Mouse (Mus musculus) layer of hippocampus, postnatal 10 days (tissue): Measurements from ENCODE around the gene Ugt1a6b. TPM values are rescaled to one million over a fixed set of nuclear protein-coding genes. Genes with fewer than 3 reads are reported as not detected.

Source experiments
- DNase-seq, 2 experiments: peaks; one replicate each; pipeline ENCODE4 v3.0.0; 2021; ENCODE audit warnings: low spot score in 2 of 2
- total RNA-seq, 2 experiments: library from RNA; stranded (reverse); gene quantifications; 2 replicates each; pipeline ENCODE4 v1.2.3; 2021

Gene Ugt1a6b
- total RNA-seq, 2 experiments from 2014 or later = 0.42 TPM; not detected in 1

DNA sequence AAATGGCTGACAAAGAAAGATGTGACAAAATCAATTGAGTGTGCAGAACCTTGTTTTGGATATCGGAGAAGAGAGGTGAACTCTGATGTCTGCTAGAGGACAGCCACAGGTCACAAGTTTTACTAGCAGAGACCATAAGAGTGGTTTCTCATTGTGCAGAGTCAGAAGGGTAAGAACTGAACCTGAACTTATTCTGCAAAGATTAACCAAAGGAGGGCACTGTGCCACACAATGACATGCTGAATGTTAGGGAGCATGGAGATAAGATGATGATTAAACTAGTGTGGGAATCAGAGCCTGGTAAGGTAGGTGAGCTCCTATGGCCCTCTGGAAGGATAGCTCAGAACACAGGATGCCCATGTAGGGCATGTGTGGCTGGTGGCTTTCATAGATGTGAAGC, 92.6 kb downstream of the Ugt1a6b start:
- no peak for DNase-seq

DNA sequence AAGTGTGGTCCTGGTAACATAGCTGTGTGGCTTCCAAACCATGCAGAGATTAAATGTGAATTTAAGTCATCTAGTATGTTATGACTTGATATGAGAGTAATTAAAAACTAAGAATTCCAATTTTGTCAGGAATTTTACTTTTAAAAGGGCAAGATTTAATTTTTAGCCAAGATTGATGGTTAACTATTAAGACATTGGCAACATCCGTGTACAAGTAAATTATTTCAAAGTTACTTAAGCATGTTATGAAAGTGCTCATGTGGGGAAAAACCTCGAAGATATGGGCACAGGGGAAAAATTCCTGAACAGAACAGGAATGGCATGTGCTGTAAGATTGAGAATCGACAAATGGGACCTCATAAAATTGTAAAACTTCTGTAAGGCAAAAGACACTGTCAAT, 94.4 kb downstream of the Ugt1a6b start:
- no peak for DNase-seq

DNA sequence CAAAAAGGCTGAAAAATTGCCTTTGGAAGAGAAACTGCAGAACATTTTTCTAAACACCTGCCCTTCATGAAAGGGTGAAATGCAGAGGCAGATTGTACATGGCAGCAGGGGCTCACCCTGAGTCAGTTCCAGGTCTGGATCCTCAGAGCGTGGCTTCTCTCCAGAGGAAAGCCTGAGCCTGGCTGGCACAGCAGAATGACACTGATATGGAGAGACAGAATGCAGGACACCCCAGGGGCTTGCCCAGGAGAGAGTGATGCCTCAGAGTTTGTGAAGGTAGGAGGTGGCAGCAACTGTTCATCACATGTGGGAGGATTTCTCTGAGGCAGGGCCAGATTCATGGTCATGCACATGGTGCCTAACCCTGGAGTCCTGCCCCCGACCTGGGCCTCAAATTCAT, 96.9 kb downstream of the Ugt1a6b start:
- peak; percentile 47 to 49 for DNase-seq

DNA sequence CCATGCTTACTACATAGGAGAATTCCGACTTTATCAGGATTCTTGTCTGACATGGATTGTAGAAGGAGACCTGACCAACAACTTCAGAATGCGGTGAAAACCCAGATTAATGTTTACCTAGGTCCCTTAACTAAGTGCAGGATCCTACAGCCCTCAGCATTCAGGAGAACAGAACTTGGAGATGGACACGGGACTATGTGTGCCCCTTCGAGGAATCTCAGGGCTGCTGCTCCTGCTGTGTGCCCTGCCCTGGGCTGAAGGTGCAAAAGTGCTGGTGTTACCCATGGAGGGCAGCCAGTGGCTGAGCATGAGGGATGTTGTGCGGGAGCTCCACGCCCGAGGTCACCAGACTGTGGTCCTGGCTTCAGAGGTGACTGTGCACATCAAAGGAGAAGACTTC, 97.4 kb downstream of the Ugt1a6b start, which contains the start of gene Ugt1a2:
Gene Ugt1a2, plus strand, starts transcription at position 146 of the 400 bp plus-strand sequence.
- no peak for DNase-seq

DNA sequence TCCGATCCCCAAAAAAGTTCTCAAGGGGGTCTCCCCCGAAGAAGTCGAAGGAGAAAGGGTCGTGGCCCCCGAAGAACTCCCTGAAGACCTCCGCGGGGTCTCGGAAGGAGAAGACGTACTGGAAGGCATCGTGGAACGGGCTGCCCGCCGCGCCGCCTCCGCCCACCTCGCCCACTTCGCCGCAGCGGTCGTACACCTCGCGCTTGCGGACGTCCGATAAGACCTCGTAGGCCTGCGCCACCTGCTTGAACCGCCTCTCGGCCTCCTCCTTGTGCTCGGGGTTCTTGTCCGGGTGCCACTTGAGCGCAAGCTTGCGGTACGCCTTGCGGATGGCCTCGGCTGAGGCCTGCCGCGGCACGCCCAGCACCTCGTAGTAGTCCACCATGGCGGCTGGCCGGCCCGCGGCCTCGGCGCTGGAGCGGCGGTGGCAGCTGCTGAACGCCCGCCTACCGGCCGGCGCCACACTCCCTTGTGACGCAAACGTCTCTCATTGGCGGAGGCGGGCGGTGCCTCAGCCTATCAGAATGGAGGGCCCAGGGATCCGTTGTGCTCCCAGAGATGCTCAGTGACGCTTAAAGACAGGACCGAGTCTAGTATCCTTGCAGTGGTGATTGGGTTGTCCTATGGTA, 102.4 kb downstream of the Ugt1a6b start, which contains the start of gene Dnajb3:
Gene Dnajb3, minus strand, starts transcription at position 489 of the 629 bp plus-strand sequence.
- DNase-seq = peak; percentile 74 to 81

DNA sequence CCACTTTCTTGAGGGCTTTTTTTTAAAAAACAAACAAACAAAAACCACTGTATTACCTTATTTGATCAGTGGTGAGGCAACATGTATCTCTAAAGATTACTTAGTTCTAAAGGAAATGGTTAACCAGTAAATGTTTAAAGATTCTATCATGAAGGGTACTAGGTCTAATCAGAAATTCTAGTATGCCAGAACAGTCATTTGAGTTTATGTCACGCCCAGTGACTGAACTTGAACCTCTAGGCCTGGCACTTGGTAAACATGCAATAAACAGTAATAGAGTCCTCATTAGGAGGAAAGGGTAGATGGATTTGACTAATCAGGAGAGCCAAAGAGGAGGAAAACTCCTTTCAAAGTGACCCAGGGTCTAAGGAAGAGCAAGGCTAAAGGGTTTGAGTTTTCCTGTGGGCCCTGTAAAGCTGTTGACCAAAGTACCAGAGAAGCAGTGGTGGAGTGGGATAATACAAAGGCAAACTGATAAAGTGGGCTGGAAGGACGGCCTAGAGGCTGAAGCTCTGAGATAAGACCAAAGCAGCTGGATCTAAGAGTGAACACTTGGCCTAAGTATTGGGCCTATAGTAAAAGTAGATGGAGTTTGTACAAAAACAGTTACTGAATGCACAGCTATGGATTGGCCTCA, 103.9 kb downstream of the Ugt1a6b start:
- no peak for DNase-seq

DNA sequence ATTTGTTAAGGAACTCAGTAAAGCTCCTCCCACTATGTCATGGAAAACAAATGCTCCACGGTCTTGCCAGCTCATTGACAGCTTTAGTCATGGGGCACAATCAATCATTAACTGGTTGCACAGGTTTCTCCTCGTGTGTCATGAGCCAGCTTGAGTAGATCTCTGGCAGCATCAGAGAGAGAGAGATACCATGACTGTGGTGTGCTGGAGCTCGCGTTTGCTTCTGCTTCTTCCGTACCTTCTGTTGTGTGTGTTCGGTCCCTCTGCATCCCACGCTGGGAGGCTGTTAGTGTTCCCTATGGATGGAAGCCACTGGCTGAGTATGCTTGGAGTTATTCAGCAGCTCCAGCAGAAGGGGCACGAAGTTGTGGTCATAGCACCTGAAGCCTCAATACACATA, 108.8 kb downstream of the Ugt1a6b start, which contains the start of gene Ugt1a1:
Gene Ugt1a1, plus strand, starts transcription at position 148 of the 400 bp plus-strand sequence.
- peak in 1 of 2 experiments; percentile 17 for DNase-seq

DNA sequence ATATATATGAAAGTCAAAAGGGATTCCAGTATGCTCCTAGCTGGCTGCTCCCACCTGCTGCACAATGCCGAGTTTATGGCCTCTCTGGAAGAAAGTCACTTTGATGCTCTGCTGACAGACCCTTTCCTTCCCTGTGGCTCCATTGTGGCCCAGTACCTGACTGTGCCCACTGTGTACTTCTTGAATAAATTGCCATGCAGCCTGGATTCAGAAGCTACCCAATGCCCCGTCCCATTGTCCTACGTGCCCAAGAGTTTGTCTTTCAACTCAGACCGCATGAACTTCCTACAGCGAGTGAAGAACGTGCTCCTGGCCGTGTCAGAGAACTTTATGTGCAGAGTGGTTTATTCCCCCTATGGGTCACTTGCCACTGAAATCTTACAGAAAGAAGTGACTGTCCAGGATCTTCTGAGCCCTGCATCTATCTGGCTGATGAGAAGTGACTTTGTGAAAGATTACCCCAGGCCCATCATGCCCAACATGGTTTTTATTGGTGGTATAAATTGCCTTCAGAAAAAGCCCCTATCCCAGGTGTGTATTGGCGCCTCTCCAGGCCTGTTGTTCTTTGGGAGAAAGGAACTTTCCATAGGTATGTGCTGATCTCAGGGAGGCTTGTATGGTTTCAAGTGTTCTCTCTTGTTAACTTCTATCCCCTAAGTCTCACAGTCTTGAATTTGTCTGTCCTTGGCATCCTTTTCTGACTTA, 109.4 kb downstream of the Ugt1a6b start:
- no peak for DNase-seq

DNA sequence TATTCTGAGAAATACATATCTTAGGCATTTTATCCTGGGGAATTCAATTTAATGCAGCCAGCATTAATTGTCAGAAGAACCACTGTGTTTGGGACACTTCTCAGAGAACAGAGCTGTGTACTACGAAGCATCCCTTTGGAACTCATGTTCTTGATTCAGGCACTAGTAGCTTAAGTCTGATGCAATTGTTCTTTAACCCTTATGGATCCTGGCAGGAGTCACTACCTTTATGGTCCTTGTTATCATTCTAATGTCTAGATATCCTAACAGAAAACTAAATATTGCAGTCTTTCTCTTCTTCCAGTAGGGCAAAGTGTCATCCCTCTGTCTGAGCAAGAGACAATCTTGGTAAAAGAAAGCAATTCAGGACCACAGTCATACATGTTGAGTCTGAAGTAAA, 110.0 kb downstream of the Ugt1a6b start:
- no peak for DNase-seq

DNA sequence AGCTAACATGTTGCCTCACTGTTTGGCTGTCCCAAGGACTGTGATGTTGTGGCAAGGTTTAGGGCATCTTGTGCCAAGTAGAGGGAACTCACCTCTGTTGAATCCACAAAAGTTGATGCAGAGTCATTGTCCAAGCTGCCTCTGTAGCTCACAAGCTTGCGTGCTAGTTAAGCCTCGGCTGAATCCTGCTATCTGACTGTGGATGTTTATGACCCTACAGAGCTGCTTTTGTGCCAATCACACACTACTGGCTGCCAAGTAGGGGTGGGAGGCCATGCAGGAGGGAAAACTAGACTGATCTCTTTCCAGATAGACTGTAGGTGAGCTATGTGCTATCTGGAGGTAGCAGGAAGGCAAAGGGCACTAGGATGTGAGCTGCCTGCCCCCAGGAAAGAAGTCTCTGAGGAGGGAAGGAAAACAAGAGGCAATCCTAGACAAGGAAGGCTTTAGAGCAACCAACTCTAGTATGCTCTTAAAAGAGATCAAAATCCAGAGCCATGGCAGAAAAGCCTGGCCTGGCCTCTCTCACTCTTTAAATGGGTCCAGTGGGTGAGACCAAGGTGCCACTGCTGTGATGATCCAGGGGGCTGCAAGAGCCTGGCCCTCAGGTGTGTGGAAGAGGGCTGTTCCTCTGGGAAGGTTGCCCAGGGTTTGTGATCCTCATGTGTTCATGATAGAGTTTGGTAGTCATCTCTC, 110.9 kb downstream of the Ugt1a6b start:
- DNase-seq = no peak

DNA sequence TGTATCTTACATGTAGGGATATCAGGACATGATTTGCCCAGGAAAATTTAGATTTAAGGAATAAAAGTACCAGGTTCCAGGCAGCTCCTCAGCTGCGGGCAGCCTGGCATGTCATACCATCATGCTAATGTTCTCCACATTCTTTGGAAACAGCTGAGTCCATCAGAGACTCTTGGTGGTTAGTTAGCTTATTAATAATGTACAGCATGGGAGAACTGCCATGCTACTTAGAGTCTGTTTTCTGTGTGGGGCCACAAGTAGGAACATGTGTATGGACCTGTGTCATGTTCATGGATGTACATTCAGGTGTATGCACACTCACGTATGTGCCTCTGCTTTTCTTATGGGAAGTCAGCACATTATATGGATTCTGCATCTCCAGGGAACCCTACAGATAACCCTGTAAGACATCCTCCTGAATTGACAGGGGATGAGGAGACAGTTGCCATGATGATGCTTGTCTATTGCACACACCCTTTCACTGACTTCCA, 111.5 kb downstream of the Ugt1a6b start:
- no peak for DNase-seq

DNA sequence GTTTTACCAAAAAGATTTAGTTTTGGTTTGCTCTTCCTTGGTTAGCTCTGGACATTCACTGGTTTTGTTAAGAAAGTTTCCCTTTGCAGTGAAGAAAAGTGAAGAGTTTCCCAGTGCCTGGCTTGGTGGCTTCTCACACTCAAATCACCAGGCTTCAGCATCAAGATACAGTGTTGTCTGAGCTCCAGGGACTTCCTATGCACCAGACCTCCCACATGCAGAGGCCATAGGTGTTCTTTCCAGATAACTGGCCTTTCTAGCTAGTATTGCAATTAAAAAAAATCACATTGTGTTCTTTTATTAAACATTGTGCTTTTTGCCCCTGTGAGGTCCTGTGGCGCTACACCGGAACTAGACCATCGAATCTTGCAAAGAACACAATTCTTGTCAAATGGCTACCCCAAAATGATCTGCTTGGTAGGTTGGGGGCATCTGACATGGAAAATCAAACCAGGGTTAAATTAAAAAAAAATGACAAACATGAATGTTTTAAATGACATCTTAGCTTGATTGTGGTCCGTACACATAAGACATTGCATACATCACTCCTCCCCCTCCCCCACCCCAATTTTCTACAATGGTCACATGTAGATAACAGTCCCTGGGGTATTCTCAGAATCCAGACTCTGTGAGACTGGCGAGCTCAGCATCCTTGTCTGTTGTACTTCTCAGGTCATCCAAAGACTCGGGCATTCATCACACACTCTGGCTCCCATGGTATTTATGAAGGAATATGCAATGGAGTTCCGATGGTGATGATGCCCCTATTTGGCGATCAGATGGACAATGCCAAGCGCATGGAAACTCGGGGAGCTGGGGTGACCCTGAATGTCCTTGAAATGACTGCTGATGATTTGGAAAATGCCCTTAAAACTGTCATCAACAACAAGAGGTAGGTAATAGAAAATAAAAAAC, 112.7 kb downstream of the Ugt1a6b start:
- DNase-seq = no peak

DNA sequence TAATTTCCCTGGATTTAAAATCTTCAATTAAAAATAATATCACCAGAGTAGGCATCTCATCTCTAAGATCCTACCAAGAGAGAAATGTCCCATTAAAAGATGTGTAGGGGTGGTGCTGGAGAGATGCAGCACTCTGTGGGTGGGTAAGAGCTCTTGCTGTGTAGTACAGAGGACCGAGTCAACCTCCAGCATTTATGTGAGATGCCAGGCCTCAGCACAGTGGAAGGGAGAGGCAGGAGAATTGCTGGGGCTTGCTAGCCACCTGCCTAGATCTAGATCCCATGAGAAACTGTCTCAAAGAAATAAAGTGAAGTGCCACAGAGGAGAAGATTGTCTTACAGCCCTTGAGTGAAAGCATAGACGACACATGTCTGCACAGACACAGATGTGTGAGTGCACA, 113.5 kb downstream of the Ugt1a6b start:
- DNase-seq = no peak

DNA sequence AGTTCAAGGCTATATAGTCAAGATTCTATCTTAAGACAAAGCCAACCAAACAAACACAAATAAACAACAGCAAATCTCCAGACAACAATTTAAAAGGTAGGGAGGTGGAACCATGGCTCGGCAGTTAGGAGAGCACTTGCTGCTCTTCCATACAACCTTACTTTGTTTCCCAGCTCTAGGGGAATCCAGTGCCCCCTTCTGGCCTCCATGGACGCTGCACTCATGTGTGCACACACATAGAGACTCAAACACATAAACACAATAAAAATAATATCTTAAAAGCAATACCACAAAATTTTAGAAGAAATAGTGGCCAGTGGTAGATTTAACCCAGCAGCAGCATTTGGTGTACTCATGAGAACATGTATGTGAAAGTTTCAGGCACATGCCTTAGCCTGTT, 114.1 kb downstream of the Ugt1a6b start:
- DNase-seq = no peak

DNA sequence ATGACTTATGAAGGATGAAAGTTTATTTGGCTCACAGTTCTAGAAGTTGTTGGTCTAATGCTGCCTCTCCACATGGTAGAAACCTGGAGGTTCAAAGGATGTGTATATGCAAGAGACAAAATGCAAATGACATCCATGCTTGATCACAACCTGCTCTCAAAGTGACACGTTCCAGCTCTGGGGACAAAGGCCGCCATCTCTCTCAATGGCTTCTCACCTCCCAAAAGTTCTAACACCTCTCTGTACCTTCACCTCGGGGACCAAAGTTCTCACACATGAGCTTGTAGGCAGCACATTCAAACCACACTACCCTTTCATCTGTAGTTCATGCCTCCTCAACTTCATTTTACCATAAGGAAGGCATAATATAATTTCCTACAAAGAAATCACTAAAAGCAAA, 114.5 kb downstream of the Ugt1a6b start:
- DNase-seq = no peak

DNA sequence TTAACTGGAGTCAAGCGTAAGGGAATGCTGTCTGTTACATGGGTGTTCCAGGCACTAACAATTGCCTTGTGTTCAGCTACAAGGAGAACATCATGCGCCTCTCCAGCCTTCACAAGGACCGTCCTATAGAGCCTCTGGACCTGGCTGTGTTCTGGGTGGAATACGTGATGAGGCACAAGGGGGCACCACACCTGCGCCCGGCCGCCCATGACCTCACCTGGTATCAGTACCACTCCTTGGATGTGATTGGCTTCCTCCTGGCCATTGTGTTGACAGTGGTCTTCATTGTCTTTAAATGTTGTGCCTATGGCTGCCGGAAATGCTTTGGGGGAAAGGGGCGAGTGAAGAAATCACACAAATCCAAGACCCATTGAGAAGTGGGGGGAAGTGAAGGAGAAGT, 115.0 kb downstream of the Ugt1a6b start:
- DNase-seq = peak in 1 of 2 experiments; percentile 15

DNA sequence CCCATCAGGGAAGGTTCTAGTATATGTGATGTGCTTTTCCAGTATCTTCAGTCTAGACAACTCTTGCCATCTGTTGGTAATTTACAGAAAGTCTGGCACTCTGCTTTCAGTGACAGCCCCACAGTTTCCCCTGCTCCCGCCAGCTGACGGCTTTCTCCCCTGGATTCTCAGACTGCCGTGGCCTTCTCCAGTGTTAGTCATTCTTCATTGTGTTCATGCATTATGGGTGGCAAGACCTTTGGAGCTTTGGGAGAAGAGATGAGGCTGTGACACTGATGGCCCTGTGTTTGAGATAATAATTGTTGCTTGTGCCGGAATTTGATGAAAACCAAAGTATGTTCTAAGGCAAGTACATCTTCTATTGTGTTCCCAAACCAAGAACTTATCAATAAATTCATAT, 115.5 kb downstream of the Ugt1a6b start:
- no peak for DNase-seq

DNA sequence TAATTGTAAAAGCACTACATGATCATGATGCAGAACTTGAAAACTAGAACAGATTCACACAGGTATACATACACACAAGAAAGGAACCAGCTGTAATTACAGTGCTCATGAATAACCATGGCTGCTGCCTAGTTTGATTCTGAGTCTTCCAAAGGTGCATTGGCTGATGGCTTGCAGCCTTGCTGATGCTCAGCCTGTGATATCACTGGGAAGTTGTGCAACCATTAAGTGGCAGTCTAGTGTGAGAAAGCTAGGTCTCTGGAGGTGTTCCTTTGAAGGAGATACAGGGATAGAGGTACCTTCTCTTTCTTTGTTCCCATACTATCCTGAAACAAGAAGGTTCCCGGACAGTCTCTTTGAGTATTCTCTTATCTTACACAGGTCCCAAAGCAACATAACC, 116.0 kb downstream of the Ugt1a6b start:
- no peak for DNase-seq

DNA sequence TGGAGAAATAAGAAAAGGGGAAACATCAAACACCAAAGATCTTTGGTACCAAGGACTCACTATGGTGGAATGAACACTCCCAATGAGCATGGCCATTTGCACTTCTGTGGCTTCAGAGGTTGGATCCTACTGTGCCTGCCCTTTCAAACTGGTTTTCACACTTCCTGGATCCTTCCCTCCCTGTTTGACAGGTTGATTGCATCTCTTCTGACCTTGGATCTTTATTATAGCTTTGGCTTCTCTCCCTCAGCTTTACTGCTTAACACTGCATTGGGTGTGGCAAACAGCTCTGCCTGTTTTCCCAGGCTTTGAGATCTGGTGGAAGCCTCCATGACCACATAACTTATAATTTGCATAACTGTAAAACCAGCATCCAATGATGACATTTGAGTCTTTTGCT, 117.3 kb downstream of the Ugt1a6b start:
- no peak for DNase-seq

DNA sequence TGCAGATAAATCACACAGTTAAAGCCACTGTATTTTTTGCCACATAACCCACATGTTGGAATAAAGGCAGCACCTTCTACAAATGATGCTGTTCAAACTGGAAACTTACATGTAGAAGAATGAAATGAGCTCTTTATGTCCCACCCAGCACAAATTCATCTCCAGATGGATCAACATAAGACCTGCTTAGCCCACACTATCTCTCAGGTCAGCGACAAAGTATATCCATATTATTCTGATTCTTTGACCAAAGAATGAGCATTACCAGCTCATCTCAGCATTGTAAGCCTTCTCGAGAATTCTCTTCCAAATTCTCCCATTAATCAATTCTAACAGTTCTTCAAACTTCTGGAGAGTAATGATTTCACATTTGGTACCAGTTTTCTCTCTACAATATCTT, 119.2 kb downstream of the Ugt1a6b start:
- no peak for DNase-seq
